Mouse (Mus musculus) gastrocnemius, adult 18-20 months (tissue): ENCODE data around the gene Pde8a. TPM values are rescaled to one million over a fixed set of nuclear protein-coding genes. Genes with fewer than 3 reads are reported as not detected.
"Not testable (repeated sequence)": the region's sequence is repeated elsewhere in the genome, so short reads cannot be mapped to it uniquely, and the experiment has no call there.

Experiments used
- DNase-seq: peaks from one replicate; pipeline ENCODE4 v3.0.0; 2021; ENCODE audit warnings: low spot score
- long read RNA-seq, 2 experiments: library from polyadenylated mRNA; stranded (forward); transcript quantifications; one replicate each; pipeline ENCODE4 v2.0.0; 2021
- total RNA-seq, 2 experiments: library from RNA; stranded (reverse); gene quantifications; 2 replicates each; pipeline ENCODE4 v1.2.3; 2021

The Pde8a gene
- 10 to 100 TPM; 13.2 to 13.8 TPM for total RNA-seq
- long read RNA-seq, experiment 1, transcript Pde8a-201 (22 exons, 3,802 nt) = major isoform, 11 of 13 reads
- long read RNA-seq, experiment 1, partial matches to known transcripts = 0 of 13 reads
- long read RNA-seq, experiment 1, other reads (novel, unspliced or antisense) = 2 of 13 reads
- long read RNA-seq, experiment 2, transcript Pde8a-201 (22 exons, 3,802 nt) = major isoform, 18 of 21 reads
- long read RNA-seq, experiment 2, partial matches to known transcripts = 2 of 21 reads
- long read RNA-seq, experiment 2, other reads (novel, unspliced or antisense) = 1 of 21 reads

GRCm38 (mm10) chr7:81213347-81214152, at the start of gene Pde8a:
TSS of gene Pde8a (plus strand) at chr7:81213596.
- DNase-seq = no peak

GRCm38 (mm10) chr7:81164411-81164810, 49.0 kb upstream of the Pde8a start:
- DNase-seq = no peak

GRCm38 (mm10) chr7:81167124-81167523, 46.3 kb upstream of the Pde8a start:
- DNase-seq = peak; percentile 43

- no peak for DNase-seq
Observed at GRCm38 (mm10) chr7:81169351-81169750, 44.0 kb upstream of the Pde8a start.

- DNase-seq = no peak
Observed at GRCm38 (mm10) chr7:81173931-81174330, 39.5 kb upstream of the Pde8a start.

GRCm38 (mm10) chr7:81174654-81175053, 38.7 kb upstream of the Pde8a start:
- no peak for DNase-seq

GRCm38 (mm10) chr7:81176187-81176769, 37.1 kb upstream of the Pde8a start:
- DNase-seq = peak; percentile 36

GRCm38 (mm10) chr7:81179494-81179893, 33.9 kb upstream of the Pde8a start:
- no peak for DNase-seq

- DNase-seq = peak; percentile 66
Observed at GRCm38 (mm10) chr7:81182492-81183175, 30.8 kb upstream of the Pde8a start.

- DNase-seq = no peak
Observed at GRCm38 (mm10) chr7:81183181-81183580, 30.2 kb upstream of the Pde8a start.

GRCm38 (mm10) chr7:81184136-81184535, 29.3 kb upstream of the Pde8a start:
- DNase-seq = no peak

GRCm38 (mm10) chr7:81184651-81185050, 28.7 kb upstream of the Pde8a start:
- DNase-seq = no peak

GRCm38 (mm10) chr7:81186036-81186435, 27.4 kb upstream of the Pde8a start:
- not testable (repeated sequence) for DNase-seq

GRCm38 (mm10) chr7:81189180-81189579, 24.2 kb upstream of the Pde8a start:
- no peak for DNase-seq

- no peak for DNase-seq
Observed at GRCm38 (mm10) chr7:81195509-81195908, 17.9 kb upstream of the Pde8a start.

GRCm38 (mm10) chr7:81196796-81197195, 16.6 kb upstream of the Pde8a start:
- DNase-seq = no peak

- no peak for DNase-seq
Observed at GRCm38 (mm10) chr7:81198538-81198937, 14.9 kb upstream of the Pde8a start.

- DNase-seq = no peak
Observed at GRCm38 (mm10) chr7:81199109-81199508, 14.3 kb upstream of the Pde8a start.

- DNase-seq = no peak
Observed at GRCm38 (mm10) chr7:81199757-81200156, 13.6 kb upstream of the Pde8a start.

- DNase-seq = no peak
Observed at GRCm38 (mm10) chr7:81202389-81202788, 11.0 kb upstream of the Pde8a start.

GRCm38 (mm10) chr7:81203576-81203975, 9.8 kb upstream of the Pde8a start:
- DNase-seq = not testable (repeated sequence)

GRCm38 (mm10) chr7:81208944-81209343, 4.5 kb upstream of the Pde8a start:
- peak; percentile 68 for DNase-seq
